Mouse (Mus musculus): Measurements from ENCODE around the gene Olfr508.

DNA sequence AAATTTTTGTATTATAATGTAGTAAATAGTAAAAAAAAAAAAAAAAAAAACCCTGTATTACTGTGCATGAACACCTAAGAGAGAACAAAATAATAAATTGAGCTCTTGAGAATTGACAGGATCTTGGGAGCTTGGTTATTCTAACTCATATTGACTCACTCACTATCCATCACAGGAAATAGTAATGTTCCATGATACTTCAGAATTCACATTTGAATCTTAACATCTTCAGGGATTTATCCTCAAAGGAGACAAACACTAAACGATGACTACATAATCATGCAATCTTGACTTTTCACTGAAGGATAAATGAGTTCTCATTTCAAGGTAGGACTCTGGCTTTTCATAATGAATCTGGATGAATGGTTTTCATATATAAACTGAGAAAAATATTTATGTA lies 36.3 kb downstream of the Olfr508 start, which contains the start of gene Olfr510:
- TF ChIP-seq GATA1 (IDR thresholded peaks at IDR 0.05; ENCODE audit: low read length) (no peak), TAL1 (IDR thresholded peaks at IDR 0.05; ENCODE audit: low read length) (no peak)
